Mouse (Mus musculus): ENCODE measurements around the gene E030018B13Rik. TPM values are rescaled to one million over a fixed set of nuclear protein-coding genes. Genes with fewer than 3 reads are reported as not detected.

E030018B13Rik gene
- polyA plus RNA-seq, 1 experiment from 2014 or later = 0.20 TPM

DNA sequence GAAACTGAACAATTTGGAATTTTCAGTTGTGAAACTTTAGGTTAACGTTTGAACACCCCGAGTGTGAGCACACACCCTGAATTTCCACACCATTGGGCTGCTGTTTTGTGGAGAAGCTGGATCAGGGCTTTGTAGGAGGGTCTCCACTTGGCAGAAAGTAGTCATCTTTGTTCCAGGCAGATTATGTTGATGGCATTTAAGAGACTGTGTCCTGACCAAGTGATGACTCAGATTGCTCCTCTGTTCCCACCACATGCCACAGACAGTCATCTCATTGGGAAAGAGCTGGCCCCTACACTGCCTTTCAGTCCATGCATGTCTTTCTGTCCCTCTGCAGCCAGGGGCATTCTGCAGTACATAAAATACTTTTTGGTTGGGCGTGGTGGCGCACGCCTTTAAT is 23.7 kb downstream of the E030018B13Rik start:
- Histone ChIP-seq H3K9me3 (replicated peaks) (no peaks in the 10 kb centered on the region), H3K4me3 (no peak overlapping the region), H3K27ac (peak overlapping the region; percentile 99), H3K9ac (no peak overlapping the region), H3K27me3 (no peaks in the 10 kb centered on the region), H3K36me3 (no peaks in the 10 kb centered on the region), H3K4me1 (replicated peaks) (peaks cover 15% of the 10 kb centered on the region), H3K4me2 (0 out of 2 replicates have a peak overlapping the region, but pooled peaks have one; percentile 81)
- 89% methylated on average over 5 of the region's 5 CpGs for WGBS
- no peak for ATAC-seq (replicated peaks; ENCODE audit: insufficient number of reproducible peaks, insufficient read depth, low FRiP score, low read depth)

DNA sequence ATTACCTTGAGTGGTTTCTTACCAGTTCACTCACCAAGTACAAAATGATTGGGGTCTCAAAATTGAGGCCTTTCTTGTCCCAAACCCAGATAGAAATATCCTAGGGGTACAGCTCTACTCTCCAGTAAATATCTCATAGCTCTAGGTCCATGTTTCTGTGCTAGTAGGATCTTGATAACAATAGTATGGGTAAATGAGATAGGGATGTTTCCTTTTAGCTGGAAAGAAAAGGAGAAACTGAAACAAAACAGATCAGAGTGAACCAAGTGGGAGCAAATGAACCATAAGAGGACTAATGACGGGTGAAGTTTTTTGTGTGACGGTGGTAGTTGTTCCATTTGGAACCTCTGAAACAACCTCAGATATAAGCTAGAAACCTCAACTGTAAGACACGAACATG is 24.4 kb downstream of the E030018B13Rik start:
- no peak overlapping the region for H3K9ac ChIP-seq
- WGBS = 76% methylated on average over 3 of the region's 3 CpGs
- no peak overlapping the region for H3K4me3 ChIP-seq
- no peak overlapping the region for H3K4me2 ChIP-seq
- H3K4me1 ChIP-seq (replicated peaks) = peaks cover 8% of the 10 kb centered on the region
- no peak overlapping the region for H3K27ac ChIP-seq
- no peaks in the 10 kb centered on the region for H3K27me3 ChIP-seq
- H3K9me3 ChIP-seq (replicated peaks) = no peaks in the 10 kb centered on the region
- ATAC-seq (replicated peaks; ENCODE audit: insufficient number of reproducible peaks, insufficient read depth, low FRiP score, low read depth) = no peak
- H3K36me3 ChIP-seq = no peaks in the 10 kb centered on the region

GRCm38 (mm10) chr7:63941501-63941900 is 24.8 kb downstream of the E030018B13Rik start:
- no peaks in the 10 kb centered on the region for H3K9me3 ChIP-seq (replicated peaks)
- H3K9ac ChIP-seq = no peak overlapping the region
- no peak for ATAC-seq (replicated peaks; ENCODE audit: insufficient number of reproducible peaks, insufficient read depth, low FRiP score, low read depth)
- no peak overlapping the region for H3K4me3 ChIP-seq
- H3K4me1 ChIP-seq (replicated peaks) = peaks cover 7% of the 10 kb centered on the region
- H3K4me2 ChIP-seq = no peak overlapping the region
- H3K36me3 ChIP-seq = no peaks in the 10 kb centered on the region
- no peaks in the 10 kb centered on the region for H3K27me3 ChIP-seq
- WGBS = 61% methylated on average over 4 of the region's 4 CpGs
- no peak overlapping the region for H3K27ac ChIP-seq

- H3K4me3 ChIP-seq = no peak overlapping the region
- no peak overlapping the region for H3K27ac ChIP-seq
- H3K9ac ChIP-seq = no peak overlapping the region
- no peak overlapping the region for H3K4me2 ChIP-seq
- ATAC-seq (replicated peaks; ENCODE audit: insufficient number of reproducible peaks, insufficient read depth, low FRiP score, low read depth) = no peak
- no peaks in the 10 kb centered on the region for H3K36me3 ChIP-seq
- peaks cover 7% of the 10 kb centered on the region for H3K4me1 ChIP-seq (replicated peaks)
- no peaks in the 10 kb centered on the region for H3K9me3 ChIP-seq (replicated peaks)
- no peaks in the 10 kb centered on the region for H3K27me3 ChIP-seq
- WGBS = 50% methylated on average over 2 of the region's 2 CpGs
Measured at GRCm38 (mm10) chr7:63943946-63944345, 27.3 kb downstream of the E030018B13Rik start.

GRCm38 (mm10) chr7:63947514-63948487 is 31.1 kb downstream of the E030018B13Rik start:
- H3K4me1 ChIP-seq (replicated peaks) = no peaks in the 10 kb centered on the region
- H3K4me2 ChIP-seq = no peak overlapping the region
- no peak overlapping the region for H3K9ac ChIP-seq
- no peaks in the 10 kb centered on the region for H3K36me3 ChIP-seq
- no peak overlapping the region for H3K4me3 ChIP-seq
- WGBS = 66% methylated on average over 11 of the region's 11 CpGs
- no peak for ATAC-seq (replicated peaks; ENCODE audit: insufficient number of reproducible peaks, insufficient read depth, low FRiP score, low read depth)
- no peak overlapping the region for H3K27ac ChIP-seq
- no peaks in the 10 kb centered on the region for H3K27me3 ChIP-seq
- no peaks in the 10 kb centered on the region for H3K9me3 ChIP-seq (replicated peaks)

- H3K27me3 ChIP-seq = no peaks in the 10 kb centered on the region
- no peak overlapping the region for H3K4me2 ChIP-seq
- no peak overlapping the region for H3K4me3 ChIP-seq
- H3K36me3 ChIP-seq = no peaks in the 10 kb centered on the region
- H3K9ac ChIP-seq = no peak overlapping the region
- H3K9me3 ChIP-seq (replicated peaks) = no peaks in the 10 kb centered on the region
- no peaks in the 10 kb centered on the region for H3K4me1 ChIP-seq (replicated peaks)
- WGBS = 76% methylated on average over 3 of the region's 3 CpGs
- H3K27ac ChIP-seq = no peak overlapping the region
- ATAC-seq (replicated peaks; ENCODE audit: insufficient number of reproducible peaks, insufficient read depth, low FRiP score, low read depth) = no peak
Measured at GRCm38 (mm10) chr7:63949176-63949575, 32.5 kb downstream of the E030018B13Rik start.

DNA sequence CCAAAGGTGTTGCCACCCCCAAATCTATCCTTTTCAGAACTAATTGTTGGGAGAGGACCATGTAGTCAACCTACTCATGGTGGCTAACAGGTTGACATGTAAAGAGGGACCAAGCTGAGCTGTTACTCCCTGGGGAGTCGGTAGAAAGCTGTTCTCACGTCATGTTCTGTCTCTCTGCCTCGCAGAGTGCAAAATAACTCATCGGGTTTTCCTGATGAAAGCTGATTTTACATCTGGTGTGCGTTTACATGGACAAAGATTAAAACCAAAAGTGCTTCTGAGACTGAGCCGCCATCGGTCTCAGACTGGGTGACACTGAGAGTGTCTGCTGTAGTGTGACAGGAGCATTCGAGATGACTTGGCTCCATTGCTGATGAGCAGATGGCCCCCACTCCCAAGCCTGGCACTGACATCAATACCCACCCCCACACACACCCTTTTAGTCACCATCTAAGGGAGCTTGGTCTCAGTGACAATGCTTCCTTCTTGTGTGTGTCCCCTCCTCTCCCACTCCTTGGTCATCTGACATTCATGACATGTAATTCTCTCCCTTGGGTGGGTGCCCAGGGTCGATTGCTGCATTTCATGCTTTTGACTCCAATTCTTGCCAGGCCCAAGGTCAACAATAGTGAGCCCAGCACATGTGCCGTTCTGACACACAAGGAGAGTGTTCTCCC is 34.4 kb downstream of the E030018B13Rik start:
- no peak for ATAC-seq (replicated peaks; ENCODE audit: insufficient number of reproducible peaks, insufficient read depth, low FRiP score, low read depth)
- Histone ChIP-seq H3K36me3 (no peaks in the 10 kb centered on the region), H3K27me3 (no peaks in the 10 kb centered on the region), H3K4me1 (replicated peaks) (peaks cover under 1% of the 10 kb centered on the region), H3K9me3 (replicated peaks) (no peaks in the 10 kb centered on the region), H3K4me3 (no peak overlapping the region), H3K27ac (no peak overlapping the region), H3K9ac (no peak overlapping the region), H3K4me2 (no peak overlapping the region)
- WGBS = 60% methylated on average over 10 of the region's 10 CpGs

GRCm38 (mm10) chr7:63952077-63952898 is 35.6 kb downstream of the E030018B13Rik start:
- WGBS = 66% methylated on average over 7 of the region's 7 CpGs
- Histone ChIP-seq H3K4me3 (no peak overlapping the region), H3K4me1 (replicated peaks) (peaks cover 13% of the 10 kb centered on the region), H3K4me2 (no peak overlapping the region), H3K36me3 (no peaks in the 10 kb centered on the region), H3K27me3 (no peaks in the 10 kb centered on the region), H3K9ac (no peak overlapping the region), H3K9me3 (replicated peaks) (no peaks in the 10 kb centered on the region), H3K27ac (no peak overlapping the region)
- ATAC-seq (replicated peaks; ENCODE audit: insufficient number of reproducible peaks, insufficient read depth, low FRiP score, low read depth) = no peak

GRCm38 (mm10) chr7:63955440-63955839 is 38.8 kb downstream of the E030018B13Rik start:
- no peak for ATAC-seq (replicated peaks; ENCODE audit: insufficient number of reproducible peaks, insufficient read depth, low FRiP score, low read depth)
- H3K4me3 ChIP-seq = no peak overlapping the region
- 77% methylated on average over 2 of the region's 2 CpGs for WGBS
- H3K4me1 ChIP-seq (replicated peaks) = peaks cover 13% of the 10 kb centered on the region
- H3K9me3 ChIP-seq (replicated peaks) = no peaks in the 10 kb centered on the region
- no peaks in the 10 kb centered on the region for H3K36me3 ChIP-seq
- no peak overlapping the region for H3K9ac ChIP-seq
- H3K27ac ChIP-seq = no peak overlapping the region
- no peaks in the 10 kb centered on the region for H3K27me3 ChIP-seq
- H3K4me2 ChIP-seq = no peak overlapping the region

- Histone ChIP-seq H3K4me3 (no peak overlapping the region), H3K4me2 (no peak overlapping the region), H3K36me3 (no peaks in the 10 kb centered on the region), H3K27ac (no peak overlapping the region), H3K4me1 (replicated peaks) (peaks cover 13% of the 10 kb centered on the region), H3K9me3 (replicated peaks) (no peaks in the 10 kb centered on the region), H3K27me3 (no peaks in the 10 kb centered on the region), H3K9ac (no peak overlapping the region)
- 67% methylated on average over 14 of the region's 14 CpGs for WGBS
- no peak for ATAC-seq (replicated peaks; ENCODE audit: insufficient number of reproducible peaks, insufficient read depth, low FRiP score, low read depth)
Measured at GRCm38 (mm10) chr7:63956138-63956823, 39.6 kb downstream of the E030018B13Rik start.
